Mouse (Mus musculus): Measurements from ENCODE around the gene Btf3l4.

The Btf3l4 gene

DNA sequence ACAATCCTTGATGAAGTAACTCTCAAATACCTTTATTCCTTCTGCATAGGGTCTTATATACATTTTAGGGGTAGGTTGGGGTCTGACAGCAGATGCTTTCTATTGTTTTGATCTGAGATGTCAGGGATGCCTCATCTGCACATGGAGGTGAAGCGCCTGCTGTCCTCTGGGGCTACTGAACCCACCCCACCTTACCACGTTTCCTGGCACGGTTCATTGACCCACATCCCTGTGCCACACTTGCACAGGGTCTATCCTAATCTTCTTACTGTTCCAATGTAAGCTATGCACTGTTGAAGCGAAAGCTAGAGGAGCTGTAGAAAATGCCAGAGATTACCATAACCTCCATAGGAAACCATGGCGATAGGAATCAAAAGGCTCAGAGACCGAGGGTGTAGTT lies 21.9 kb downstream of the Btf3l4 start:
- peak; percentile 29 for DNase-seq

DNA sequence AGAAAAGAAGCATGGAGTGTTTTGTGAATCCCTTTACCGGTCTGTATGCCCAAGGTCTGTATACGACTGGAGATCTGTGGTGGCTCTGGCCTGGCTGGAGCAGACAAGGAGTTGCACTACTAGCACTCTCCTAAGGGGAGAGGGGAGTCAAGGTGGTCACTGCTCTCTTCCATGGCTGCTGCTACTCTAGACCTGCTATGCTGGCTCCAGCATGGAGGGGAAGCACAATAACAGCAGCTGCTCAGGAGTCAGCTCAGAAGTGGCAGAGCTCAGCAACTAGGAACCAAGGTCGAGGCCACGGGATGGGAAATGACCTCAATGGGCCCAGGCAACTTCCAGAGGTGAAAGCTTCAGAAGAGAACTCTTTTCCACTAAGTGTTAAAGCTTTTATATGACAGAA lies 22.3 kb downstream of the Btf3l4 start:
- no peak for DNase-seq

DNA sequence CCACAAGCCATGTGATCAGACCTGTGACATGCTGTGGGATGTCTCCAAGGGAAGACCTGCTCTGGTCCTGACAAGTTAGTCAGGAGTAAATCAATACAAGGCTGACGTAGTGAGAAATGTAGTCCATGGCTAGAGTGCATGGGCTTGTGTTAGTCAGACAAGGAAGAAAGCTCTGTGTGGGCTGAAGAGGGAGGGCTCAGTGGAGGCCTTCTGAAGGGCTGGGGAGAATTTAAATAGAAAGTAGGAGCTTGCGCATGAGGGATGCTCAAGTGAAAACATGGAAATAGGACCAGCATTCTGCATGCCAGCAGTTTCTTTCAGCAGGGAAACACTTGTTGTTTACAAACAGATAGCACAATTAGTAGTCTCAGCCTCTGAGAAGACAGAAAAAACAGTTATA lies 29.9 kb downstream of the Btf3l4 start:
- DNase-seq, result no peak

DNA sequence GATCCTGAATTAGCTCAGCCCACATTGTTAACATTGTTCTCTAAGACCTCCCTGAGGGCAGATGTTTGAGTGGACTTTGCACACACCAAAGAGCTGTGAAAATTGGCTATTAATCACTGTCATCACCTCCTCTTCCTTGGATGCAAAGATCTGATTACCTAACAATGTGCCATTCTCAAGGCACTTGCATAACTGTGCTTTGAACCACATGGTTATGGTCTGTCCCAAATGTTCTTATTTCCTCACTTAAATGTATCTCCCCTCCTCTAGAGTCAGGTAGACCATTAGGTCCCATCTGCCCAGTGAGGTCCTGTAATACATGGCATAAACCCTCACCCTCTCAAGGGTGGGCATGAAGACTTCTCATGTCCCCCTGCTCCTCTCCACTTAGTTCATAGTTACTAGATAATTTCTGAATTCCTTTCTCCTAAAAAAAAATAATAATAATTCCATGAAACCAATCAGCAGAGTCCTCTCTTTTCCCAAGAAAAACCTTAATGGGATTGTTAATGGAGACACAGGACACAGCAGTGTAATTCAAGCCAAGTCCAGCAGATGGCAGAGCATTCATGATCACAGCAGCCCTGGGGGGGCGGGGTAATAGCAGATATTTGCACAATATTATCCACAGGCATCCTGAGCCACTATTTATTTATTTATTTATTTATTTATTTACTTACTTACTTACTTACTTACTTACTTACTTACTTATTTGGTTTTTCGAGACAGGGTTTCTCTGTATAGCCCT lies 35.2 kb downstream of the Btf3l4 start:
- DNase-seq, result peak; percentile 74

DNA sequence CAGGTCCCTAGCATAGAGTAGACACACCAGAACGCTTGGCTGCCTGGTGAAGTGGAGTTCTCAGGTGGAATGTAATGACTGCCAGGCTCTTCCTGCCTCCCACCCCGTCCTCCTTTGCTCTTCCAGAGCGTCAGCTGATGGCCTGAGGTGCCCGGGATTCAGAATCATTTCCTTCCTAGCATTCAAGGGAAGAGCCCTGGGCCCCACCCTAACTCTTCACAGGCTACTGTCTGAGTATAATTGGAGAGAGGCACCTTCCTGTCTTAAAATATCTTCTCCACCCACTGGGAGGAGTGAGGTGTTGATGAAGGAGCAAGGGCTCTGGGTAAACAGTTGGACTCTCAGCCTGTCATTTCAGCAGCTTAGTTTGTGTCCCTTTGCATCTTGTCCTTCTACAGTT lies 36.7 kb downstream of the Btf3l4 start:
- DNase-seq, result no peak

DNA sequence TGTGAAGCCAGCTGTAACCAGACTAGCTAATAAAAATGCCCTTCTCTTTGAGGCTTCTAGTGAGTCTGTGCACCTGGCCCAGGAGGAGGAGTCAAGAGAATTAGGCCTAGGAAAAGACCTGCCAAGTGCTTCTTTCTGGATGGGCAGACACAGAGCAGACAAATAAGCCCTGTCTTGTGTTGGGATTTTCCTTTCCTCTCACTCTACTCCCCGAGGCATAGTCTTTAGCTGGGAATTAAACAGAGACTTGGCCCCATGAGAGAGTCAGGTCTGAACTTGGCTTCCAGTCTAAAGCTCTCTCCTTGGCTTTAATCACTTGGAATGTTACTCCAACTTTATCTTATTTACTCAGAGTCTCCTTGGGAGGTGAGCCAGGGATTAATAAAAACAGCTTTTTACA lies 39.5 kb downstream of the Btf3l4 start:
- no peak for DNase-seq

DNA sequence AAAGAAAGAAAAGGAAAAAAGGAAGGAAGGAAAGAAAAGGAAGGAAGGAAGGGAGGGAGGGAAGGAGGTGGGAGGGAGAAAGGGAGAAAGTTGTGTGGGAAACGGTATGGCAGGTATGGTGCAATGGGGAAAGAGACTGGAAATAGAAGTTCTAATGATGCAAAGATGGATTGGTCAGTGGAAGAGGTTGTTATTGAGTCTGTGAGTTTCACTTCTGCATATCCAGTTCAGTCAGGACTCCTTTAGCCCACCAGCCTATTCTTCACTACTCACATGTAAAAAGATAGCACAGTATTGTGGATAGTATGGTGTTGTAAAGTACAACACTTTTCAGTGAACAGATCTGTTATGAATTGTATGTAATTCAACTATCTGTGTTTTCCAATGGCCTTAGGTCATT lies 42.9 kb downstream of the Btf3l4 start:
- DNase-seq, result no peak

DNA sequence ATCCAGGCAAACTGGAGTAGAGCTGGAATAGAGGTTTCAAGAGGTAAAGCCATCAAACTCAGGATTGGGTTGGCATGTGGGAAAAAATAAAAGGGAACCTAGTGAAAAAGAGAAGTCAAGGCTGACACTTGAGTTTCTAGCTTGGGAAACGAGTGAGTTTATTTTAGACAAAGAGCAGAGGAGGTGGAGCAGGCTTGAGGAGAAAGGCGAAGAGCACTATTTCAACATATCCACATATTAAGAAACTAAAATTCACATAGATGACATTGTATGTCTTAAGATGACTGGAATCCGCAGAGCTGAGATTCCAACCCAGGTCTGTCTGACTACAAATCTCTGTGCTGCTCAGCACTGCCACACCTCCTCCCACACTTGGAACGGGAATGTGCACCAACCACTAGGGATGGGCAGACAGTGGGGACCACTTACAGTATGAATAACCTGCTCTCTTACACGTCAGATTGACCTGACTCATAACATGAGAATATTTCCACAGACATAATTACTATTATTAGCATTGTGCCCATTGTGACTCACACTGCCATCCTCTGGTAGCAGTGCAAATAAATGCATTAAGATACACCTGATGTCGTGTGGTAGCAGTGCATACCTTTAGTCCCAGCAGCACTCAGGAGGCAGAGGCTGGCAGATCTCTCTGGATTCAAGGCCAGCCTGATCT lies 44.0 kb downstream of the Btf3l4 start:
- no peak for DNase-seq

DNA sequence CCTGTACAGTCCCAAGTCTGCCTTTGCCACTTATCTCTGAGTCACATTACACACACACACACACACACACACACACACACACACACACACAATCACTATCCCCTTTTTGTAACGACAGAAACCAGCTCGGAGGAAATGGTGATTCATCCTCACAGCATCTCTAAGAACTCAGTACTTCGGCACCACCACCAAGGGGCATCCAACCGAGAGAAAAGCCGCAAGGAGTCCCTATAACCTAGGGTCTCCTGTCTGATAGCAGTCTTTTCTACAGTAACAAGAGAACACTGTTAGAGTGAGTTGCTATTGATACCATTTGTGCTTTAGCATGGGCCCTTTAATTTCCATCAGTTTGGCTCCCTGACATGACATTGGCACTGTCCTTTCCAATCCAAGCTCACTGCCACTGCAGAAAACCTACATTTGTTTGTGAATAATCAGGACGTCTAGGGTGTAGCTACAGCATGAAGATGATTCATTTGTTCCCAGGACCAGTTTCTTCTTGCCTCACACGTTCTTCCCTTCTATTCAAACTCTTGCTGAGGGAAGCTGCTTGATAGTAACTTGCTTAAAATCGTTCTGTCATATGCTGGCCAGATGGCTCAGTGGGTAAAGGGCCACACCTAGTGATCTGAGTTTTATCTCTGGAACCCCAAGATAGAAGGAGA lies 50.9 kb downstream of the Btf3l4 start:
- DNase-seq, result no peak

DNA sequence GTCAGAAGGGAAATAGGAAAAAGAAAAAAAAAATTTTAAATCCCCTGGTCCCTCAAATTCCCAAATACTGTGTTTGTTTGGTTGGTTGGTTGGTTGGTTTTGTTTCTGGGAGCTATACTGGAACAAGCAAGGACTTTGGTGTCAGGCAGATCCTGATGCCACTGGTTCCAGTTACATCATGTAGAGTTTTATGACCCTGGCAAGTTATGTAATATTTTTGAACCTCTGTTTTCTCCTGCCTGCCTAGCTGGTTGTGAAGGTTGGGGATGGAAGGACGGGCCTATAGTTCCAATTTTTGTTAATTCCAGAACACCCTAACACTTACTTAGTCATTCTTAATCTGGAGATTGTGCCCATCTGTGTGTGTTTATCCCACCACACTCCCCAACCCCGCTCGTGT lies 51.8 kb downstream of the Btf3l4 start:
- DNase-seq, result no peak

DNA sequence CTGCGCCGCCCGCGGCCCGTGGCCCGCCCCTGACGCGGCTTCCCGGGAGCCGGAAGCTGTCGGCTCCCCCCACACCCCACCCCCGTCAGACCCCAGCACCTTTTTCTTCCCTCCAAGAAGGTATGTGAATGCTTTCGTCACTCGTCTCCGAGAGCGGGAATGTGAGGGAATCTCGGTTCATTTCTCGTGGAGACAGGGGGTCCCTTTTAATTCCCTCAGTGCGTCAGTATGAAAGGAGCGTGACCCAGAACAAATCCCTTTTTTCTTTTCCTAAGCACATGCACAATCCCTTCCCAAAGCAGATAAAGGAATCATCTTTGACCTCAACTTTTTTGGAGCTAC lies 52.6 kb downstream of the Btf3l4 start:
- no peak for DNase-seq

DNA sequence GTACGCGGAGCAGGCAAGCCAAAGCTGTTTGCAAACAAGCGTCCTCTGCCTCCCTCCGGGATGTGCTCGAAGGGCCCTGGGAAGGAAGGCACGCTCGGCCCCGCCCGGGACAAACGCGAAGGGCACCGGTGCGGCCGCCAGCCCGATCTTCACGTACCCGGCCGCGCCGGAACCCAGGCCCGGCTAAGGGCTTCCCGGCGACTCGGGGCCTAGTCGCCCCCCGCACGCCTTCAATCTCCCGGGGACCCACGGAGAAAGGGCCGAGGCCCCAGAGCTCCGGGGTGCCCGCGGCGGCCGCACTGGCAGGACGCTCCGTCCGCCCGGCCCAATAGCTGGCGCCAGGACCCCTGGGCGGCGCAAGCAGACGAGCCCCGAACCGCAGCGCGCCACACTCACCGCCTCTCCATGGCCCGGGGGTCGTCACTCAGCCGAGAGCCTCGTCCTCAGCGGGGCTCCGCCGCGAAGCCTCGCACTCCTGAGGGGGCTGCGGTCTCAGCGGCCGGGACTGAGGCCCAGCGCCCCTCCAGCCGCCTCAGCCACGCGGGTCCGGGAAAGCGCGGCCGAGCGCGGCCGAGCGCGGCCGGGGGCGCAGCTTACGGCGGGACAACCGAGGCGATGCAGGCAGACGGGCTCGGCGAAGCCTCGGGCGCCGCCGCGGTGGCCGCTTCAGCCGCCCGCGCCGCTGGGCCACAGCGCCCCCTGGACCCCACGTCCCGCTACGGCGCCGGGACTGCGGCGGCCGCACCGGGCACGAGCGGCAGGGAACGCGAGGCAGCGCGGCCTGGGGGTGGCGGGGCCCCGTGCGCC lies 53.2 kb downstream of the Btf3l4 start, which contains the start of gene Zfyve9:
Zfyve9 (minus strand) TSS at position 742 of the 807 bp plus-strand sequence.
- peak; percentile 88 for DNase-seq

DNA sequence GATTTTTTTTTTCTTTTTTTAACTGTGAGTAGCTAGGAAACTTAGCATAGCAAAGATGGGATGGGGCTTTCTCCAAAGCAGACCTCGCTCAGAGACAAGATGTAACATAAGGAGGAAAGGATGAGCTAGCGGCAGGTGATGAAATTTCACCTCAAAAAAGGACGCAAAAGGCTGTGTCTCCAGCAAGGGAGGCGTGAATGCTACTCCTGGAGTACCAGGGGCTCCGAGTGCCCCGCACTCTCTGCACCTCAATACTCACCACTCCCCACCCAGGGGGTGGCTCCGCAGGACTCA lies 53.7 kb downstream of the Btf3l4 start:
- DNase-seq, result no peak

DNA sequence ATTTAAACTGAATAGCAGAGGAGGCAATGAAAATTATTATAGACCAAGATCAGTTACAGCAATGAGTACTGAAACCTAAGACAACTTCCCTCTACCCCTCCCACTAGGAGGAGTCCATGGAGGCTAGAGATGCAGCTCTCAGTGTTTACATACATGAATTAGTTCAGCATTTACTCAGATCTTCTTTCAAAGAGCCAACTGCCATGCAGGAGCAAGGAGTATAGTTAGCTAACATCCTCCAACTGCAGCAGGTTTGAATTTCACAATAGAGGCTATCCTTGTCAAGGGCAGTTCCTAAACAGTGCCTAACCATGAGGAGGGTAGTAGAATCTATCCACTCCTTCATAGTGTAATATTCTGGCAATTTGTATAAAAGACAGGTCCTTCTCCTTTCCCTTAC lies 64.9 kb downstream of the Btf3l4 start:
- DNase-seq, result no peak
